ENCODE assay signal across 8 mouse cellular contexts in the genomic region with DNA sequence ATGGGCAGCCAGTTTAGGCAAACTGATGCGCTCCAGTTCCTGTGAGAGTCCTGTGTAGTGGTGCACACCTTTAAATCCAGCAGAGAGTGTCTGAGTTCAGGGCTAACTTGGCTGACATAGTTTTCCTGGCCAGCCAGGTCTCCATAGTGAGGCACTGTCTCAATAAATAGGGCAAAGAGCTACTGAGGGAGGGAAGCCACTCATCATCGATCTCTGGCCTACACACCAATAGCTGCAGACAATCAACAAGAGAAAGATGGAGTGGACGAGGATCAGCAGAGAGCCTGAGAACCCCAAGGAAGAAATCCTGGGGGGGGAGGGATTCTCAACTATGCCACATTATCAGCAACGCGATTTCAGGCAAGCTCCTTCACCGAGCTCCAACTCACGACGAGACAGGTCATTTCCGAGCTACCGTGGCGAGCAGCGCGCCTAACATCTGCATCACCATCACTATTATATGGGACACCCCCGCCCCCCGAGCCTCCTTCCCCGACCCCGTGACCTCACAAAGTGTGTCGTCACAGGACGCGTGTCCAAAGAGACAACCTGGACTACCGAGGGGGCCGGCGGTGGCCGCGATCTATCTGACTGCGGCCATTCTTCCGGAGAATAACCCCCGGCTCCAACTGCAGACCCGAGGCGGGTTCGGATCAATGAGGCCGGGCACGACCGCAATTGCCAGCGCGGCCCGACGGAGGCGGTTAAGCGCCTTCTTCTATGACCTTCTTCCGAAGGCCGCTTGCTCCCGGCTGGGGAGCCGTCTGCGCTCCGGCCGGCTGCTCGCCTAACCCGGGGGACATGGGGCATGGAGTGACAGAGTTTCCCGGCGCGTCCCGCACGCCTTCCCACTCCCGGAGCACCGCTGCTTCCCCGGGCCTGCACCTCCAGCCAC. TPM values are rescaled to one million over a fixed set of nuclear protein-coding genes. Genes with fewer than 3 reads are reported as not detected.
DNase-seq lines count a peak whose midpoint lies in the region; ATAC-seq lines count a peak whose summit lies in the region.

No protein-coding gene starts in this region.

- peak; percentile 53; the same call in 1 of the 2 replicates for ATAC-seq in forebrain, embryonic 12.5 days (ENCODE audit: low FRiP score)
- ATAC-seq in hindbrain, embryonic 15.5 days (ENCODE audit: low FRiP score, low read depth): 0 out of 2 replicates have a peak, but pooled peaks have one; percentile 3
- ATAC-seq in limb, embryonic 15.5 days (ENCODE audit: insufficient number of reproducible peaks, low FRiP score, low TSS enrichment, low read depth): 0 out of 2 replicates have a peak, but pooled peaks have one; percentile 11
- ATAC-seq in midbrain, embryonic 15.5 days (replicated peaks): peak; percentile 7
- ATAC-seq in monocyte, adult 5-6 weeks (replicated peaks; ENCODE audit: insufficient number of reproducible peaks, low FRiP score, low TSS enrichment, poor library complexity, severe bottlenecking): no peak

- peak overlapping the region; percentile 95 for H3K4me2 ChIP-seq in forebrain, embryonic 12.5 days
- peak overlapping the region; percentile 89 for H3K4me2 ChIP-seq in hindbrain, embryonic 15.5 days
- peak overlapping the region; percentile 79 for H3K4me2 ChIP-seq in limb, embryonic 15.5 days
- peak overlapping the region; percentile 92 for H3K4me2 ChIP-seq in midbrain, embryonic 15.5 days

- H3K4me3 ChIP-seq in forebrain, embryonic 12.5 days (replicated peaks): peak overlapping the region; percentile 98
- H3K4me3 ChIP-seq in hindbrain, embryonic 15.5 days: peak overlapping the region; percentile 95
- H3K4me3 ChIP-seq in limb, embryonic 15.5 days: peak overlapping the region; percentile 86
- peak overlapping the region; percentile 98 for H3K4me3 ChIP-seq in midbrain, embryonic 15.5 days

- peak overlapping the region; percentile 89 for H3K27ac ChIP-seq in forebrain, embryonic 12.5 days
- H3K27ac ChIP-seq in hindbrain, embryonic 15.5 days (replicated peaks): peak overlapping the region; percentile 91
- H3K27ac ChIP-seq in limb, embryonic 15.5 days: peak overlapping the region; percentile 90
- H3K27ac ChIP-seq in midbrain, embryonic 15.5 days: peak overlapping the region; percentile 89

- peaks cover 6% of the 10 kb centered on the region; the same call in 1 of the 2 replicates for H3K36me3 ChIP-seq in forebrain, embryonic 12.5 days (replicated peaks)
- H3K36me3 ChIP-seq in hindbrain, embryonic 15.5 days: no peaks in the 10 kb centered on the region
- H3K36me3 ChIP-seq in limb, embryonic 15.5 days: 0 out of 2 replicates have a peak, but pooled peaks cover 3% of the 10 kb centered on the region
- H3K36me3 ChIP-seq in midbrain, embryonic 15.5 days (replicated peaks): no peaks in the 10 kb centered on the region

- 2% methylated on average over 56 of the region's 57 CpGs for WGBS in forebrain, embryonic 12.5 days
- WGBS in hindbrain, embryonic 15.5 days: 2% methylated on average over 57 of the region's 57 CpGs
- WGBS in limb, embryonic 15.5 days: 2% methylated on average over 57 of the region's 57 CpGs
- WGBS in midbrain, embryonic 15.5 days: 3% methylated on average over 57 of the region's 57 CpGs

- H3K9me3 ChIP-seq in forebrain, embryonic 12.5 days: no peaks in the 10 kb centered on the region
- H3K9me3 ChIP-seq in hindbrain, embryonic 15.5 days: no peaks in the 10 kb centered on the region
- no peaks in the 10 kb centered on the region for H3K9me3 ChIP-seq in limb, embryonic 15.5 days
- H3K9me3 ChIP-seq in midbrain, embryonic 15.5 days: no peaks in the 10 kb centered on the region

- H3K4me1 ChIP-seq in forebrain, embryonic 12.5 days: peaks cover 25% of the 10 kb centered on the region
- H3K4me1 ChIP-seq in hindbrain, embryonic 15.5 days (replicated peaks): peaks cover 28% of the 10 kb centered on the region
- peaks cover 16% of the 10 kb centered on the region for H3K4me1 ChIP-seq in limb, embryonic 15.5 days
- peaks cover 27% of the 10 kb centered on the region for H3K4me1 ChIP-seq in midbrain, embryonic 15.5 days

- no peaks in the 10 kb centered on the region for H3K27me3 ChIP-seq in forebrain, embryonic 12.5 days
- H3K27me3 ChIP-seq in hindbrain, embryonic 15.5 days: no peaks in the 10 kb centered on the region
- no peaks in the 10 kb centered on the region for H3K27me3 ChIP-seq in limb, embryonic 15.5 days
- no peaks in the 10 kb centered on the region for H3K27me3 ChIP-seq in midbrain, embryonic 15.5 days (replicated peaks)

- peak; percentile 52 for DNase-seq in right cerebral cortex, postnatal 14 days
- no peak for DNase-seq in right cerebral cortex, postnatal 25 days
- peak; percentile 53 for DNase-seq in adrenal gland, postnatal 25 days

- peak overlapping the region; percentile 87 for H3K9ac ChIP-seq in forebrain, embryonic 12.5 days
- peak overlapping the region; percentile 96 for H3K9ac ChIP-seq in hindbrain, embryonic 15.5 days
- H3K9ac ChIP-seq in limb, embryonic 15.5 days: peak overlapping the region; percentile 92
- peak overlapping the region; percentile 92 for H3K9ac ChIP-seq in midbrain, embryonic 15.5 days

RNA-seq across cellular contexts. Expression of a gene that starts 0.9 kb away (rescaled TPM):
- 347 and 389 TPM in 2 replicates for total RNA-seq in adrenal gland, postnatal 25 days (2021)
- polyA plus RNA-seq in forebrain, embryonic 12.5 days (2016; fragmentation: Nextera tagmentation; extraction: Ambion mirVana): 416 and 438 TPM in 2 replicates
- polyA plus RNA-seq in hindbrain, embryonic 15.5 days (2015; fragmentation: Nextera tagmentation; extraction: Ambion mirVana): 351 and 416 TPM in 2 replicates
- polyA plus RNA-seq in limb, embryonic 15.5 days (2015; fragmentation: Nextera tagmentation; extraction: Ambion mirVana): 428 and 467 TPM in 2 replicates
- 323 and 328 TPM in 2 replicates for polyA plus RNA-seq in midbrain, embryonic 15.5 days (2015; fragmentation: Nextera tagmentation; extraction: Ambion mirVana)
- total RNA-seq in monocyte, adult 5-6 weeks (2017): 102 to 135 TPM (median 117 TPM) in 3 replicates

RNA-seq across cellular contexts. Expression of a gene that starts 37.3 kb away (rescaled TPM):
- 20.3 and 21.4 TPM in 2 replicates for total RNA-seq in adrenal gland, postnatal 25 days (2021)
- polyA plus RNA-seq in forebrain, embryonic 12.5 days (2016; fragmentation: Nextera tagmentation; extraction: Ambion mirVana): 22.5 and 26.7 TPM in 2 replicates
- polyA plus RNA-seq in hindbrain, embryonic 15.5 days (2015; fragmentation: Nextera tagmentation; extraction: Ambion mirVana): 53.9 and 55.2 TPM in 2 replicates
- 148 and 155 TPM in 2 replicates for polyA plus RNA-seq in limb, embryonic 15.5 days (2015; fragmentation: Nextera tagmentation; extraction: Ambion mirVana)
- 42.3 and 50.7 TPM in 2 replicates for polyA plus RNA-seq in midbrain, embryonic 15.5 days (2015; fragmentation: Nextera tagmentation; extraction: Ambion mirVana)
- 0.32 TPM in 1 of 3 replicates, not detected in the others for total RNA-seq in monocyte, adult 5-6 weeks (2017)

RNA-seq across cellular contexts. Expression of a gene that starts 54.7 kb away (rescaled TPM):
- total RNA-seq in adrenal gland, postnatal 25 days (2021): 0.33 and 0.52 TPM in 2 replicates
- 0.18 TPM in 1 of 2 replicates, not detected in the other for polyA plus RNA-seq in forebrain, embryonic 12.5 days (2016; fragmentation: Nextera tagmentation; extraction: Ambion mirVana)
- polyA plus RNA-seq in hindbrain, embryonic 15.5 days (2015; fragmentation: Nextera tagmentation; extraction: Ambion mirVana): 0.43 and 0.83 TPM in 2 replicates
- polyA plus RNA-seq in limb, embryonic 15.5 days (2015; fragmentation: Nextera tagmentation; extraction: Ambion mirVana): 0.15 TPM in 1 of 2 replicates, not detected in the other
- polyA plus RNA-seq in midbrain, embryonic 15.5 days (2015; fragmentation: Nextera tagmentation; extraction: Ambion mirVana): 0.50 and 0.56 TPM in 2 replicates
- not detected in 3 replicates for total RNA-seq in monocyte, adult 5-6 weeks (2017)
